Comparison of ENCODE assay signal across 28 mouse cellular contexts in the genomic region with DNA sequence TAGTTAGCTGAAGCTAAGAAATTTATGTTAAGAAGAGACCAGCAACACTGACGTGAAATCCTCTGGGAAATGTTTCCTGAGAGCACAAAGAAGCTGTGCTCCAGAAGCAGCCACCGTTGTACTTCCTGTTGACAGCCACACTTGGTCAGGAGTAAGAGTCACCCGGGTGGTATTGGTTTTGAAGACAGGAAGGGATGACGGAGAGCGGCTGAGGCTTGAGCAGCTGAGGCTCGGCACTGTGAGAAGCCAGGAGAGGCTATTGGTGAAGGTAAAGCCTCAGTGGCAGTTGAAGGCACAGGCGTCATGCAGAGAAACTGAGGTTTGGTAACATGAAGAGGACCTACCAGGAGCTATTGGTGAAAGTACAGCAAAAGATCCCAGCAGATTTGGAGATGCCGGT. TPM values are rescaled to one million over a fixed set of nuclear protein-coding genes. Genes with fewer than 3 reads are reported as not detected.
DNase-seq lines count a peak whose midpoint lies in the region; ATAC-seq and TF ChIP-seq lines count a peak whose summit lies in the region.
"Had no signal": no experiment of that assay in that cellular context is flagged by ENCODE, and none has a peak within 500 bp of the region (broad histone marks: within the 10 kb centered on the region; RNA-seq: fewer than 3 reads in every experiment).

No protein-coding gene starts in this region.

- no peaks in the 10 kb centered on the region for H3K36me3 ChIP-seq in kidney, adult 2 months (ENCODE audit: control insufficient read depth, insufficient read depth, low read length)
- H3K36me3 ChIP-seq in kidney, embryonic 16.5 days (ENCODE audit: insufficient read depth, low read length), result no peaks in the 10 kb centered on the region
- no peaks in the 10 kb centered on the region for H3K36me3 ChIP-seq in lung, embryonic 14.5 days (ENCODE audit: insufficient read depth)
- H3K36me3 ChIP-seq: embryonic facial prominence, embryonic 15.5 days; hindbrain, embryonic 10.5 days; kidney, embryonic 15.5 days; limb, embryonic 12.5 days; liver, embryonic 13.5 days; neural tube, embryonic 12.5 days had no signal

- no peaks in the 10 kb centered on the region for H3K27me3 ChIP-seq in kidney, adult 2 months (replicated peaks; ENCODE audit: control insufficient read depth, insufficient read depth, low read length)
- no peaks in the 10 kb centered on the region for H3K27me3 ChIP-seq in kidney, embryonic 16.5 days (ENCODE audit: insufficient read depth, low read length)
- no peaks in the 10 kb centered on the region for H3K27me3 ChIP-seq in lung, embryonic 14.5 days (ENCODE audit: insufficient read depth, low read length)
- H3K27me3 ChIP-seq: embryonic facial prominence, embryonic 15.5 days; kidney, embryonic 15.5 days; limb, embryonic 12.5 days; liver, embryonic 13.5 days; neural tube, embryonic 12.5 days had no signal

- peak; percentile 14 for DNase-seq in kidney, adult 2 months
- DNase-seq in lung, embryonic 14.5 days, result peak; percentile 14
- DNase-seq in lung, postnatal 36 days, result no peak
- no peak for DNase-seq in spleen, adult 18-20 months
- DNase-seq: adrenal gland, postnatal 14 days; cerebellum, postnatal 10 days; liver, embryonic 13.5 days; right cerebral cortex, postnatal 4 days had no signal

- TF ChIP-seq POLR2A in kidney, adult 2 months (IDR thresholded peaks at IDR 0.05; ENCODE audit: low read depth, low read length), result no peak

- no peak overlapping the region for H3K4me3 ChIP-seq in kidney, adult 2 months (ENCODE audit: insufficient read depth, low read depth, low read length)
- H3K4me3 ChIP-seq in kidney, embryonic 16.5 days (ENCODE audit: low read length), result no peak overlapping the region
- H3K4me3 ChIP-seq in lung, embryonic 14.5 days (ENCODE audit: low read depth, low read length), result no peak overlapping the region
- H3K4me3 ChIP-seq: embryonic facial prominence, embryonic 15.5 days; hindbrain, embryonic 10.5 days; kidney, embryonic 15.5 days; limb, embryonic 12.5 days; liver, embryonic 13.5 days; neural tube, embryonic 12.5 days had no signal

- no peak for ATAC-seq in kidney, embryonic 16.5 days (ENCODE audit: low FRiP score, low TSS enrichment)
- no peak for ATAC-seq in lung, embryonic 14.5 days (ENCODE audit: insufficient read depth)
- ATAC-seq in activated CD4-positive, CD25-positive, alpha-beta regulatory T cell, adult 4 months, result peak; percentile 84
- peak; percentile 87 for ATAC-seq in megakaryocyte progenitor cell, adult 5-6 weeks (replicated peaks; ENCODE audit: poor library complexity)
- no peak for ATAC-seq in frontal cortex, adult (ENCODE audit: low TSS enrichment)
- ATAC-seq: forebrain, embryonic 16.5 days; hindbrain, postnatal 0 days had no signal

- H3K4me1 ChIP-seq in kidney, adult 2 months (ENCODE audit: control insufficient read depth, insufficient read depth, low read length), result no peaks in the 10 kb centered on the region
- no peaks in the 10 kb centered on the region for H3K4me1 ChIP-seq in kidney, embryonic 16.5 days (ENCODE audit: insufficient read depth, low read length)
- H3K4me1 ChIP-seq in lung, embryonic 14.5 days (ENCODE audit: insufficient read depth), result no peaks in the 10 kb centered on the region
- H3K4me1 ChIP-seq: embryonic facial prominence, embryonic 15.5 days; hindbrain, embryonic 10.5 days; kidney, embryonic 15.5 days; limb, embryonic 12.5 days; liver, embryonic 13.5 days; neural tube, embryonic 12.5 days had no signal

- TF ChIP-seq CTCF in kidney, adult 2 months (conservative IDR thresholded peaks at IDR 0.05; ENCODE audit: insufficient read depth, insufficient read length, low read depth, low read length), result no peak
- no peak for TF ChIP-seq CTCF in lung, embryonic 14.5 days (IDR thresholded peaks at IDR 0.05; ENCODE audit: low read depth)

- 66% methylated on average over 8 of the region's 8 CpGs for WGBS in kidney, adult 2 months
- WGBS in kidney, embryonic 16.5 days, result 66% methylated on average over 8 of the region's 8 CpGs
- WGBS in lung, embryonic 14.5 days, result 70% methylated on average over 8 of the region's 8 CpGs

- no peak overlapping the region for H3K27ac ChIP-seq in kidney, adult 2 months (ENCODE audit: insufficient read depth, low read depth, low read length)
- H3K27ac ChIP-seq in kidney, embryonic 16.5 days (ENCODE audit: low read length), result no peak overlapping the region
- no peak overlapping the region for H3K27ac ChIP-seq in lung, embryonic 14.5 days (ENCODE audit: low read depth)
- H3K27ac ChIP-seq: embryonic facial prominence, embryonic 15.5 days; hindbrain, embryonic 10.5 days; hindbrain, postnatal 0 days; kidney, embryonic 15.5 days; limb, embryonic 12.5 days; liver, embryonic 13.5 days; neural tube, embryonic 12.5 days; stomach, postnatal 0 days had no signal

- H3K9me3 ChIP-seq in kidney, embryonic 16.5 days (ENCODE audit: low read length), result no peaks in the 10 kb centered on the region
- H3K9me3 ChIP-seq in lung, embryonic 14.5 days (ENCODE audit: low read depth, low read length), result no peaks in the 10 kb centered on the region
- H3K9me3 ChIP-seq: embryonic facial prominence, embryonic 15.5 days; hindbrain, embryonic 10.5 days; kidney, embryonic 15.5 days; limb, embryonic 12.5 days; liver, embryonic 13.5 days; neural tube, embryonic 12.5 days had no signal

- no peak overlapping the region for H3K9ac ChIP-seq in kidney, embryonic 16.5 days (replicated peaks; ENCODE audit: low read length)
- H3K9ac ChIP-seq in lung, embryonic 14.5 days, result no peak overlapping the region
- H3K9ac ChIP-seq: embryonic facial prominence, embryonic 15.5 days; kidney, embryonic 15.5 days; limb, embryonic 12.5 days; liver, embryonic 13.5 days; neural tube, embryonic 12.5 days had no signal

- H3K4me2 ChIP-seq in kidney, embryonic 16.5 days (replicated peaks; ENCODE audit: low read depth, low read length), result no peak overlapping the region
- no peak overlapping the region for H3K4me2 ChIP-seq in lung, embryonic 14.5 days
- H3K4me2 ChIP-seq: embryonic facial prominence, embryonic 15.5 days; kidney, embryonic 15.5 days; limb, embryonic 12.5 days; liver, embryonic 13.5 days; neural tube, embryonic 12.5 days had no signal

RNA-seq across cellular contexts. Expression of a gene that starts 11.2 kb away (rescaled TPM):
- 12.4 and 16.4 TPM in 2 replicates for polyA plus RNA-seq in kidney, adult 2 months (2012; rRNA removed)
- polyA plus RNA-seq in kidney, embryonic 16.5 days (2015; fragmentation: Nextera tagmentation; extraction: Ambion mirVana), result 36.3 and 40.4 TPM in 2 replicates
- polyA plus RNA-seq in lung, embryonic 14.5 days (2014; fragmentation: Nextera tagmentation; extraction: Ambion mirVana), result 45.1 and 46.1 TPM in 2 replicates
- polyA plus RNA-seq in activated CD4-positive, CD25-positive, alpha-beta regulatory T cell, adult 4 months (2017; shearing (Covaris generic)), result 10 to 100 TPM; 53.2 to 63.2 TPM
- 104 and 107 TPM in 2 replicates for total RNA-seq in megakaryocyte progenitor cell, adult 5-6 weeks (2015)
- total RNA-seq in megakaryocyte progenitor cell, adult 5-6 weeks (2017), result 141 and 143 TPM in 2 replicates

RNA-seq across cellular contexts. Expression of a gene that starts 47.2 kb away (rescaled TPM):
- not detected in 2 replicates for polyA plus RNA-seq in kidney, adult 2 months (2012; rRNA removed)
- not detected in 2 replicates for polyA plus RNA-seq in kidney, embryonic 16.5 days (2015; fragmentation: Nextera tagmentation; extraction: Ambion mirVana)
- polyA plus RNA-seq in lung, embryonic 14.5 days (2014; fragmentation: Nextera tagmentation; extraction: Ambion mirVana), result not detected in 2 replicates
- under 1 TPM; 0.09 to 0.13 TPM for polyA plus RNA-seq in activated CD4-positive, CD25-positive, alpha-beta regulatory T cell, adult 4 months (2017; shearing (Covaris generic))
- not detected in 2 replicates for total RNA-seq in megakaryocyte progenitor cell, adult 5-6 weeks (2015)
- not detected in 2 replicates for total RNA-seq in megakaryocyte progenitor cell, adult 5-6 weeks (2017)
- total RNA-seq: adrenal gland, postnatal 14 days; gastrocnemius, adult 18-20 months; gastrocnemius, postnatal 4 days; hindbrain, postnatal 0 days; layer of hippocampus, postnatal 14 days; midbrain, postnatal 0 days had no signal
- polyA plus RNA-seq: brain, embryonic 14.5 days; forebrain, embryonic 16.5 days; heart, embryonic 14.5 days; hindbrain, embryonic 10.5 days; kidney, embryonic 15.5 days; limb, embryonic 12.5 days; liver, embryonic 13.5 days; lung, embryonic 16.5 days; midbrain, postnatal 0 days; neural tube, embryonic 12.5 days; thymus, postnatal 0 days had no signal

Comparison
In these comparisons a context has a peak if more than half of its experiments do, and no peak if none do; other contexts are left out.
1. DNase-seq: peak in kidney, adult 2 months (single experiment) and lung, embryonic 14.5 days (single experiment); none in lung, postnatal 36 days (single experiment) and spleen, adult 18-20 months (0 of 2).
2. ATAC-seq: peak in activated CD4-positive, CD25-positive, alpha-beta regulatory T cell, adult 4 months (single experiment) and megakaryocyte progenitor cell, adult 5-6 weeks (single experiment); none in kidney, embryonic 16.5 days (single experiment), lung, embryonic 14.5 days (single experiment) and frontal cortex, adult (single experiment).